Mouse (Mus musculus): Measurements from ENCODE around the gene Tmem206.

GRCm38 (mm10) chr1:191323381-191323780, 2.3 kb upstream of the Tmem206 start:
- TF ChIP-seq POLR2A (IDR thresholded peaks at IDR 0.05; ENCODE audit: borderline replicate concordance, extremely low read depth, low read depth, low read length) (no peak), CTCF (IDR thresholded peaks at IDR 0.05; ENCODE audit: insufficient read depth, low read length) (no peak)

Measured in lung, adult 2 months (tissue).